Mouse (Mus musculus) neutrophil, adult 83 days (primary cell): ENCODE measurements around the gene Olfr844. TPM values are rescaled to one million over a fixed set of nuclear protein-coding genes. Genes with fewer than 3 reads are reported as not detected.

Source experiments
- total RNA-seq, 2 experiments: library from RNA; stranded (reverse); gene quantifications; one replicate each; pipeline ENCODE4 v1.2.4; 2023

Olfr844 gene
- not detected for total RNA-seq

DNA sequence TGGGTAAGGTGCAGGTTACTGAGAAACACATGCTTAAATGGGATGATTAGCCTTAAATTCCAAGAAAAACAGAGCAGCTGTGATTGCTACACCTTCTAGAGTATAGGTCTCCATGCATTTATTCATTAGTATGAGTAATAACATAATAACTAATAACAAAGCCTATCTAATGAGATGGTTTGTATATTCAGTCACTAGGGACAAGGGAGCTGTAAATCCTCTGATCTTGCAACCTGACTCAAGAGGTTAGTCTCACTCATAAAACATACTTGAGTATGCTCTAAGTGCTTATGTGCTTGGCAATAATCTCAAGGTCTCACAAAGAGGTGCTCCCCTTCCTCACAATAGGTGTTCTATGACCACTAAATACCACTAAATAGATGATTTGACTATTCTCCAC is at the start of gene Olfr844:
Gene Olfr844 (plus strand): TSS at position 301 of the 400 bp plus-strand sequence.

DNA sequence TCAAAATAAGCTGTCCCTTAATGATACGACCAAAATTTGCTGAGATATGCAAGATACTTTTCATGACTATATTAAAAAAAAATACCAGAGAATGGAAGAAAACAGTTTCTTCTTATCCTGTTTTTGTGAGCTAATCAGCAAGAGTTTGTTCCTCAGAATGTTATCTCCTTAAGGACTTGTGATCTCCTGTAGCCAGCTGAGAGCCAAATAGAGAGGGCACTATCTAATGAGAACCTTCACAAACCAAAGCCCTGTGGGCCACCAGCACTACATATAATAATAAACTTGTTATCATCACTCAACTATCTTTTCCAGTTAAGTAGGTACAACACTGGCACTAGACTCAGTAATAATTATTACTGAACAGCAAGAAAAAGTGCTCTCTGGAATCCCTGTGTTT is 20.0 kb downstream of the Olfr844 start, which contains the start of gene Olfr845:
Gene Olfr845 (plus strand): TSS at position 301 of the 400 bp plus-strand sequence.

DNA sequence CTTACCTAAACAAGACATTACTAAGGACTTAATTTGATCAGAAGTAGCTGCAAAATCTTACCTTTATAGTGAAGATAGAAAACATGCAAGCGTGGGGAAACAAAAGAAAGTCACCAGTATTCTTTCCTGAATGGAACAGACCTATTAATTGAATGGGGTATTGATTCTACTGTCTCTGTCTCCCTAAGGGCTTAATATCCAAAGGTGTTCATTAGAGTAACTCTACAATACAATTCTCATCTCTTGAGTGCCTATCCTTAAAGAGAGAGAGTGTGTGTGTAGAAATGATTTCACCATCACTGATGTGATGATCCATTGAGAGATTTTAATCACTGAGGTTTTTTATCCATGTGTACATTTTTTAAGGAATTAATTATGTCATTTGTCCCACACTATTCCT is 47.8 kb downstream of the Olfr844 start, which contains the start of gene Olfr846:
Gene Olfr846 (minus strand): TSS at position 101 of the 400 bp plus-strand sequence.

Other genes starting within 250 kb of the Olfr844 start
- gene Olfr836, start 196.0 kb upstream of the Olfr844 start, total RNA-seq = not detected
- gene Olfr837, start 180.0 kb upstream of the Olfr844 start, total RNA-seq = not detected
- gene Olfr839-ps1, start 139.0 kb upstream of the Olfr844 start, total RNA-seq = under 1 TPM in 1 of 2 experiments, not detected in 1; 0.07 TPM
- gene Olfr843, start 64.4 kb upstream of the Olfr844 start, total RNA-seq = not detected
- not detected for gene Olfr845, start 20.1 kb downstream of the Olfr844 start, total RNA-seq
- gene Olfr846, start 47.7 kb downstream of the Olfr844 start, total RNA-seq = not detected
- gene Olfr847, start 62.3 kb downstream of the Olfr844 start, total RNA-seq = not detected
- gene Olfr849, start 123.9 kb downstream of the Olfr844 start, total RNA-seq = not detected
- gene Olfr850, start 161.9 kb downstream of the Olfr844 start, total RNA-seq = not detected
- gene Olfr851, start 176.9 kb downstream of the Olfr844 start, total RNA-seq = not detected
- gene Olfr853, start 224.7 kb downstream of the Olfr844 start, total RNA-seq = not detected